Mouse (Mus musculus) neural tube, embryonic 11.5 days (tissue): ENCODE measurements around the gene Rhox2b. TPM values are rescaled to one million over a fixed set of nuclear protein-coding genes. Genes with fewer than 3 reads are reported as not detected.
"Not testable (repeated sequence)": the region's sequence is repeated elsewhere in the genome, so short reads cannot be mapped to it uniquely, and the experiment has no call there.

Experiments
- ATAC-seq: fragments of 200-750 bp; cut with Nextera tagmentation; 2 replicates; pipeline ENCODE4 v1.8.0; 2017; ENCODE audit warnings: moderate number of reproducible peaks, mild to moderate bottlenecking, moderate TSS enrichment, moderate library complexity; ENCODE audit not compliant: insufficient read depth, low FRiP score, low TSS enrichment
- DNase-seq: peaks from one replicate; pipeline ENCODE4 v3.0.0-alpha.2; 2015; ENCODE audit warnings: low spot score
- H3K27ac ChIP-seq: fragments of 300-500 bp; sonication (generic); 2 replicates; pipeline ENCODE4 v1.5.1; 2014; ENCODE audit warnings: low read depth, mild to moderate bottlenecking, low read length
- H3K27me3 ChIP-seq: fragments of 300-500 bp; sonication (generic); 2 replicates; pipeline ENCODE4 v1.6.1; 2014; ENCODE audit warnings: mild to moderate bottlenecking, low read length, mixed read lengths; ENCODE audit not compliant: control insufficient read depth, insufficient read depth
- H3K36me3 ChIP-seq: fragments of 300-500 bp; sonication (generic); 2 replicates; pipeline ENCODE4 v1.6.1; 2014; ENCODE audit warnings: mild to moderate bottlenecking, low read length, moderate library complexity, mixed read lengths; ENCODE audit not compliant: control insufficient read depth, insufficient read depth
- H3K4me1 ChIP-seq: fragments of 300-500 bp; sonication (generic); 2 replicates; pipeline ENCODE4 v1.6.1; 2014; ENCODE audit warnings: low read length, mixed read lengths; ENCODE audit not compliant: control insufficient read depth, insufficient read depth
- H3K4me2 ChIP-seq: fragments of 300-500 bp; sonication (generic); 2 replicates; pipeline ENCODE4 v1.6.1; 2014; ENCODE audit warnings: low read depth, mild to moderate bottlenecking, moderate library complexity
- H3K4me3 ChIP-seq: fragments of 300-500 bp; sonication (generic); 2 replicates; pipeline ENCODE4 v1.5.1; 2014; ENCODE audit warnings: low read depth, low read length
- H3K9ac ChIP-seq: fragments of 300-500 bp; sonication (generic); 2 replicates; pipeline ENCODE4 v1.6.1; 2014; ENCODE audit warnings: mild to moderate bottlenecking, low read length
- H3K9me3 ChIP-seq: fragments of 300-500 bp; sonication (generic); 2 replicates; pipeline ENCODE4 v1.6.1; 2016; ENCODE audit warnings: low read length; ENCODE audit not compliant: control insufficient read depth
- WGBS: fragments of 180-500 bp; shearing (Covaris S2); extraction: QIAGEN DNeasy Blood & Tissue Kit; methylation state at CpG from one replicate; pipeline ENCODE4 v1.1.7; 2014; 5-methylcytosine and 5-hydroxymethylcytosine counted together
- polyA plus RNA-seq: library from polyadenylated mRNA; unstranded; fragments of >200 nt; fragmentation: Nextera tagmentation; extraction: Ambion mirVana; gene quantifications from 2 replicates; pipeline ENCODE4 v1.2.1, GENCODE M21; 2014

Rhox2b gene
- polyA plus RNA-seq, result not detected in 2 replicates

GRCm38 (mm10) chrX:37411767-37412166 is at the start of gene Rhox2b:
Rhox2b (plus strand) TSS chrX:37412067.
- H3K4me1 ChIP-seq, ATAC-seq, H3K27me3 ChIP-seq, DNase-seq, H3K36me3 ChIP-seq, H3K9me3 ChIP-seq, H3K4me2 ChIP-seq, H3K27ac ChIP-seq, H3K9ac ChIP-seq, H3K4me3 ChIP-seq: not testable (repeated sequence)
- no CpG with 5 or more reads among the region's 9 CpGs for WGBS

- not testable (repeated sequence) for H3K9me3 ChIP-seq, H3K27me3 ChIP-seq, H3K4me1 ChIP-seq, H3K27ac ChIP-seq, H3K36me3 ChIP-seq, H3K9ac ChIP-seq, H3K4me2 ChIP-seq, H3K4me3 ChIP-seq, DNase-seq, ATAC-seq
- no CpG with 5 or more reads among the region's 1 CpGs for WGBS
Measured at GRCm38 (mm10) chrX:37379728-37380127, 32.1 kb upstream of the Rhox2b start, which contains the start of gene Rhox3a2. Rhox3a2 (plus strand) TSS chrX:37380028.

GRCm38 (mm10) chrX:37390548-37390947 is 21.3 kb upstream of the Rhox2b start, which contains the start of gene Rhox4a2:
Rhox4a2 (plus strand) TSS chrX:37390848.
- H3K4me3 ChIP-seq, H3K9ac ChIP-seq, H3K27ac ChIP-seq, H3K9me3 ChIP-seq, DNase-seq, ATAC-seq, H3K27me3 ChIP-seq, H3K36me3 ChIP-seq, H3K4me1 ChIP-seq, H3K4me2 ChIP-seq: not testable (repeated sequence)
- 98% methylated on average over 8 of the region's 16 CpGs for WGBS

- WGBS, result 91% methylated on average over 14 of the region's 15 CpGs
- not testable (repeated sequence) for H3K4me2 ChIP-seq, H3K9ac ChIP-seq, H3K27ac ChIP-seq, H3K4me3 ChIP-seq, H3K9me3 ChIP-seq, H3K36me3 ChIP-seq, H3K4me1 ChIP-seq, H3K27me3 ChIP-seq, DNase-seq, ATAC-seq
Measured at GRCm38 (mm10) chrX:37432194-37432593, 20.3 kb downstream of the Rhox2b start, which contains the start of gene Rhox4b. Rhox4b (plus strand) TSS chrX:37432494.

GRCm38 (mm10) chrX:37453380-37453779 is 41.5 kb downstream of the Rhox2b start, which contains the start of gene Rhox2c:
Rhox2c (plus strand) TSS chrX:37453680.
- H3K9ac ChIP-seq, H3K27me3 ChIP-seq, DNase-seq, H3K4me3 ChIP-seq, H3K4me1 ChIP-seq, H3K4me2 ChIP-seq, ATAC-seq, H3K27ac ChIP-seq, H3K9me3 ChIP-seq, H3K36me3 ChIP-seq: not testable (repeated sequence)
- WGBS, result 97% methylated on average over 5 of the region's 10 CpGs

GRCm38 (mm10) chrX:37458285-37458684 is 46.4 kb downstream of the Rhox2b start, which contains the start of gene Rhox3c:
Rhox3c (plus strand) TSS chrX:37458585.
- not testable (repeated sequence) for H3K27ac ChIP-seq, DNase-seq, H3K9ac ChIP-seq, H3K4me1 ChIP-seq, H3K4me2 ChIP-seq, H3K36me3 ChIP-seq, ATAC-seq, H3K9me3 ChIP-seq, H3K4me3 ChIP-seq, H3K27me3 ChIP-seq
- WGBS, result 91% methylated on average over 3 of the region's 4 CpGs

Other genes with a start within 250 kb of the Rhox2b start
- 0.22 and 0.29 TPM in 2 replicates for gene Akap14, start 243.2 kb upstream of the Rhox2b start, polyA plus RNA-seq
- 440 and 446 TPM in 2 replicates for gene Ndufa1, start 220.9 kb upstream of the Rhox2b start, polyA plus RNA-seq
- 11.5 and 13.3 TPM in 2 replicates for gene Rnf113a1, start 220.8 kb upstream of the Rhox2b start, polyA plus RNA-seq
- not detected in 2 replicates for gene Gm9, start 201.0 kb upstream of the Rhox2b start, polyA plus RNA-seq
- gene Rhox1, start 189.8 kb upstream of the Rhox2b start, polyA plus RNA-seq, result not detected in 2 replicates
- not detected in 2 replicates for gene Rhox2a, start 167.1 kb upstream of the Rhox2b start, polyA plus RNA-seq
- gene Rhox3a, start 162.1 kb upstream of the Rhox2b start, polyA plus RNA-seq, result not detected in 2 replicates
- 0.42 TPM in 1 of 2 replicates, not detected in the other for gene Rhox4a, start 146.7 kb upstream of the Rhox2b start, polyA plus RNA-seq
- not detected in 2 replicates for gene Rhox3a2, start 32.0 kb upstream of the Rhox2b start, polyA plus RNA-seq
- gene Rhox4a2, start 21.2 kb upstream of the Rhox2b start, polyA plus RNA-seq, result not detected in 2 replicates
- not detected in 2 replicates for gene Rhox4b, start 20.4 kb downstream of the Rhox2b start, polyA plus RNA-seq
- not detected in 2 replicates for gene Rhox2c, start 41.6 kb downstream of the Rhox2b start, polyA plus RNA-seq
- not detected in 2 replicates for gene Rhox3c, start 46.5 kb downstream of the Rhox2b start, polyA plus RNA-seq
- gene Rhox4c, start 68.3 kb downstream of the Rhox2b start, polyA plus RNA-seq, result not detected in 2 replicates
- gene Rhox2d, start 81.4 kb downstream of the Rhox2b start, polyA plus RNA-seq, result not detected in 2 replicates
- not detected in 2 replicates for gene Rhox4d, start 102.3 kb downstream of the Rhox2b start, polyA plus RNA-seq
- not detected in 2 replicates for gene Rhox2e, start 118.4 kb downstream of the Rhox2b start, polyA plus RNA-seq
- gene Rhox3e, start 130.0 kb downstream of the Rhox2b start, polyA plus RNA-seq, result not detected in 2 replicates
- not detected in 2 replicates for gene Rhox4e, start 145.3 kb downstream of the Rhox2b start, polyA plus RNA-seq
- not detected in 2 replicates for gene Rhox2f, start 159.3 kb downstream of the Rhox2b start, polyA plus RNA-seq
- not detected in 2 replicates for gene Rhox3f, start 168.9 kb downstream of the Rhox2b start, polyA plus RNA-seq
- not detected in 2 replicates for gene Rhox4f, start 195.6 kb downstream of the Rhox2b start, polyA plus RNA-seq
- not detected in 2 replicates for gene Rhox3g, start 216.5 kb downstream of the Rhox2b start, polyA plus RNA-seq
- gene Rhox2g, start 231.4 kb downstream of the Rhox2b start, polyA plus RNA-seq, result not detected in 2 replicates
- not detected in 2 replicates for gene Rhox4g, start 239.3 kb downstream of the Rhox2b start, polyA plus RNA-seq